Mouse (Mus musculus) mature B cell (primary cell): ENCODE measurements around the gene Cntnap1.
"Not testable (repeated sequence)": the region's sequence is repeated elsewhere in the genome, so short reads cannot be mapped to it uniquely, and the experiment has no call there.

ENCODE experiments used
- in situ Hi-C: fragments of 300-500 bp; cut with MboI; formaldehyde crosslinking; loops from 2 replicates; pipeline ENCODE4 v1.14.3; 2019

The Cntnap1 gene

GRCm38 (mm10) chr11:101149178-101150105, 20.9 kb upstream of the Cntnap1 start:
- in situ Hi-C loops: no loop called here

DNA sequence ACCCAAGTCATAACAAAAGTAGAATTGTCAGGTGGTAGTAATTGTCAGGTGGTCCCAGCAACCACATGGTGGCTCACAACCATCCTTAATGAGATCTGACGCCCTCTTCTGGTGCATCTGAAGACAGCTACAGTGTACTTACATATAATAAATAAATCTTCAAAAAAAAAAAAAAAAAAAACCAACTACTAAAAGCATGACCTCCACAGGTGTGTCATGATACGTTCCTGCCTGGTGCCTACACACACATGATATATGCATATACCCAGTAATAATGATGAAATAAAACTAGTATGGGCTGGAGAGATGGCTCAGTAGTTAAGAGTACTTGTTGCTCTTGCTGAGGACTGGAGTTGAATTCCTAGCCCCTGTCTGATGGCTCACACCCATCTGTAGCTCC, 19.3 kb upstream of the Cntnap1 start:
- in situ Hi-C loops: no loop called here

DNA sequence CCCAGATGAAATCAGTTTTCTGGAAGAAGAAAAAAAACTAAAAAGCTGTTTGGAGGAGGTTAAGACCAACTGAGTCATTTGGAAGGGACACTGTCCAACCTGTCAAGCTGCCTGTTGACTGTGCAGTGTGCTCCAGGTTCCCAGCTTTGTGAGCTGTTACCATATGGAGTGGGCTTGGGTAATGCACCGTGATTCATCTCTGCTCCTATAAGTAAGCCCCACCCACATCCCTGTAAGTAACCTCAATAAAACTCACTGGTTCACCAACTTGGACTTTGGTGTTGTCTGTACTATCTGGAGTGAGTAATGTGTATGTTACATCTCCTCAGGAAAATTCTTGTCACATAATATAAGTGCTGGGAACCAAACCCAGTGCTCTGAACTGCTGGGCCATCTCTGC, 17.5 kb upstream of the Cntnap1 start:
- in situ Hi-C loops: no loop called here

GRCm38 (mm10) chr11:101154648-101155047, 15.7 kb upstream of the Cntnap1 start:
- in situ Hi-C loops: no loop called here

DNA sequence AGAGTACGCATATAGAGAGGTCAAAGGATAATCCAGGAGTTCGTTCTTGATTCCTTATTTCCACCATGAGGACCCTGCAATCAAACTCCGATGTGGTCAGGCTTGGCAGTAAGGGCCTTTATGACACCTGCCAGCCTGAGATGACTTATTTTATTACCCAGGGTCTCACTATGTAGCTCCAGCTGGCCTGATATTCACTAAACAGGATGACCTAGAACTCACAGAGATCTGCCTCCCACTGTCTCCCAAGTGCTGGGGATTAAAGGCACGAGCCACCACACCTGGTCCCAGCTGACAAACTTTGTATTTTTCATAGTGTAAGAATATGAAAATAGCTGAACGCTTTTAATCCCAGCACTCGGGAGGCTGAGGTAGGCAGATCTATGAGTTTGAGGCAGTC, 15.2 kb upstream of the Cntnap1 start:
- in situ Hi-C loops: no loop called here

DNA sequence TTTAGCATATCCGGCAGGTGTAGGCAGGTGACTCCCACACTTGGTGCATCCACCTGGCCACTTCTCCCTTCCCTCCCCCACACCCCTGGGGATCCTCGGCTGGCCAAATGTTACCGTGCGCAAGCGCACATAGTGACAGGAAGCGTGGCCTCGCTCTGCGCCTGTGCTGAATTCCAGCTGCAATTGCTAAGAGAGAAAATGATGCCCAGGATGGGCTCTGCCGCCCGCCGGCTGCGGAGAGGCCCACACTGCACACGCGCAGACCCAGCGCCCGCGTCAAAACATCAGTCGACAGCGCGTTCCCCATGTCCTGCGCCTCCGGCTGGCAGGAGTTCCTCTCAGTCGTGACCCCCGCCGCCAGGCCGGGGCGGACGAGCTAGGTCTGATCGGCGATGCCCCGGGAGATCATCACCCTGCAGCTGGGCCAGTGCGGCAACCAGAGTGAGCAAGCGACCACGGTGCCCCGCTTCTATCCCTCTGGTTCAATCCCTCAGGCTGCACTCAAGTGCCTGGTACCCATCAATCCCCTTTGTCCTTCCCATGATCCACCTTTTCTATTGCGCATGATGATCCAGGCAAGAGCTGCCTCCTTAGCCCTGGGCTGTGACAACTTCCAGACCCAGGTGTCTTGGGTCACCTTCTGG, 14.5 kb upstream of the Cntnap1 start, which contains the start of gene Tubg2:
Gene Tubg2 (plus strand): TSS at position 180 of the 644 bp plus-strand sequence.
- in situ Hi-C loops: no loop called here

DNA sequence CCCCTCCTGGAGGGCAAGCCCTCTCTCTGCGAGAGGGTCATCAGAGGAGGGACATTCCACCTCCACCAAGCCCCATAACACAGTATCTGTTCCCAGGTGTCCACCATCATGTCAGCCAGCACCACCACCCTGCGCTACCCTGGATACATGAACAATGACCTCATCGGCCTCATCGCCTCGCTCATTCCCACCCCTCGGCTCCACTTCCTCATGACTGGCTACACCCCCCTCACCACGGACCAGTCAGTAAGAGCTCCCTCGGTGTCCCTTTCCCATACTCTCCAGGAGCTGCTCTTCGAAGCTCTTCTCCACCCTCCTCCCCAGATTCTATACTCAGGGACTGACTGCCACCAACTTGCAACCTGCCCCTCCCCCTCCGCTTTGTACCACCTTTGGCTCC, 10.2 kb upstream of the Cntnap1 start:
- in situ Hi-C loops: not testable (repeated sequence)

GRCm38 (mm10) chr11:101160981-101161505, 9.3 kb upstream of the Cntnap1 start:
- in situ Hi-C loops: not testable (repeated sequence)

DNA sequence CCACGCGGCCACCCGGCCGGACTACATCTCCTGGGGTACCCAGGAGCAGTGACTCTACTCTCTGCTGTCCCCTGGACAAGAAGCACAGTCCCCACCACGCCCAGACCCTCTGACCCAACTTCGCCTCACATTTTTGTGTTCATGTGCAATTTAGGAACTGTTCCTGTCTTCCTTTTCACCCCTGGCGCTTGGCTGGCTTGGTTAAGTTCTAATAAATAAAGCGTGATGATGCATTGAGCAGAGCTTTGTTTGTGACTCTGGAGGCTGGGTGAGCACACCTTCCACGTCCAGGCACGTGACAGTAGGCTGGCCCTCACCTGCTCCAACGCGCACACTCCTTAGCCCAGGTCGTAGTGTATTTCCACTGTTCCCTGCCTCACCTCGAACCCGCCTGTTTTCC, 8.8 kb upstream of the Cntnap1 start:
- in situ Hi-C loops: no loop called here

DNA sequence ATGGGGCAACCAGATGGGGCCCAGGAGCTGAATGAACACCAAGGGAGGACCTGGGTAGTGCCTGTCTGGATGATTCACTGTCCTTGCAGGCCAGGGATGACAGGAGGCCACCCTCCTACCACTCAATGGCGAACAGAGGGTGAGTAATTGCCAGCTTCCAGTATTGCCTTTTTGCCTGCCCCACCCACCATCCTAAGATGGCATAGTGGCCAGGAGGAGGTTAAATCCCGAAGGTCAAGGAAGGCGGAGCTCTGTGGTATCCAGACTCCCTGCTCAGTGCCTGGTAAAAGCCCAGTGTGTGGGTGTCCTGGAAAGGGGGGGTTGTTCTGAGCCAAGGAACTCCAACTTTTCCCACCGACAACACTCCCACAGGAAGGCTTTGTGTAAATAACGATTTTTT, 8.0 kb upstream of the Cntnap1 start:
- in situ Hi-C loops: no loop called here

- in situ Hi-C loops: no loop called here
Observed at GRCm38 (mm10) chr11:101162772-101163171, 7.6 kb upstream of the Cntnap1 start.

DNA sequence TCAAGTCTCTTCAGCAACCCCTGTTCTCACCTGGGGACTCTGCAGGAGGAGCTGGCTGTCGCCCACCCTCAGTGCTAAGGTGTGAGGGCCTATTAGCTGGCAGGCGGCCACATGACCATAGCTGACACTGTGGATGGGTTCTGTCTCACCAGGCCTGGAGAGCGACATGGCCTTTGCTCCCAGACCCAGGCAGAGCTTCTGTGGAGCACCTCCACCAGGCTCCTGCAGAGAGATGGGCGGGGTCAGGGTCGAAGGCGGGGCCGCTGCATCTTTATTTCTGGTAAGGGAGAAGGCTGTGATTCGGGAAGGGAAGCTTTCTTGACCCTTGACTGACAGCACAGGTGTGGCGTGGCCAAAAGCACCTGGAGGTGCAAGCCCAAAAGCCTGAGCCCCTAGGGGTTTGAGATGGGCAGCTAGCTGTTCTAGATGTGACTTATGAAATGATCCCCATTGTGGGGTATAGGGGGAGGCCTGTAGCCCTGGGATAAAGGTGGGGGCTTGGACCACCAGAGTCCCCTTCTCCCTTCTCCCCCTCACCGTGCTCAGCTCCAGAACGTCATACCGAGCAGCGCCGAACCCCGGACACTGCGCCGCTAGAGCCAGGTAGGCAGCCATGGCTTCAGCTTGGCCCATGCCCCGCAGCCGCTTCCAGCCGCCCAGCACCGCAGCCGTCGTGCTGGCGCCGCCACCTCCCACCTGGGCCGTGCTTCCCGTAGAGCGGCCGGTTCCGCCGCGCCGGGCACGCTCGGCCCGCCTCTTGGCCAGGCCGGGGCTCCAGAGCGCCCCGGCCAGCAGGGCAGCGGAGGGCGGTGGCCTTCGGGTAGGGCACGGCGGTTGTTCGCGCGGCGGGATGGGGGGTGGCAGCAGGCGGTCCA, 6.6 kb upstream of the Cntnap1 start:
- in situ Hi-C loops: no loop called here

GRCm38 (mm10) chr11:101164351-101164665, 6.0 kb upstream of the Cntnap1 start:
- in situ Hi-C loops: no loop called here

DNA sequence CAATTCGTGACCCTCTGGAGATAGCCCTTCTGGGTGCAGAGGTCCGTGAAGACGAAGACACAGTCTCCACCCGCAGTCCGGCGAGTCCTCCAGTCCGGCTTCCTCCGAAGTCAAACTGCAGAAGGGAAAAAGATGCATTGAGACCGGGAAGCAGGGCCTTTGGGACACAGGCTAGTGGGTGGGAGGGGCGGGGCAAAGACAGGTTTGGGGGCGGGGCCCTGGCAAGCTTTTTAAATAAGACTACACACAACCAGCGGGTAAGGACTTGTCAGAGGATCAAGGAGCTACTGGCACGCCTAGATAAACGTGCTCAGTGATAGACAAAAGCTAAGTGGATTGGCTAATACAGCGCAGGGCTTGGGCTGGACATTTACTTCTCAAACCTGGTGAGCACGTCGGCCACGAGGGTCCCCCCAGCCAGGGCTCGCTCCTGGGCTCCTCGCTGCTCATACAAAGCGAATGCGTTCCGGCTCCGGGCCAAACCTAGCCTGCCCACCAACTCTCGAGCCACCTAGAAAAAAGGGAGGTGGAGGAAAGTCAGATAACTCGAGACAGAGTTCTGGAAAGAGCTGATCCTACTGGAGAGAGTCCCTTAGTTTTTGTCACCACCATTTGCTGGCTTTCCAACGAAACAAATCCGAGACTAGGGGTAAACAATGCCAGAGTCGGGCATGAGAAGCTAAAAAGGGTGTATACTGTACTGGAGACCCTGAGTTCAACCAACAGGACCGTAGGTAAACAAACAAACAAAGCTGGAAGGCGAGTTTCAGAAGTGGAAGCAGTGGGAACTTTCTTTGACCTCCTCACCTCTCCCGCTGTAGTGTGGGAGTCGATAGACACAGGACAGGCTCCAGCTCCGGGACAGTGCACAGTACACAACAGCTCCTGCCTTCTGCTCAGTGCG, 5.4 kb upstream of the Cntnap1 start:
- in situ Hi-C loops: no loop called here

GRCm38 (mm10) chr11:101166357-101166756, 4.0 kb upstream of the Cntnap1 start:
- in situ Hi-C loops: no loop called here

DNA sequence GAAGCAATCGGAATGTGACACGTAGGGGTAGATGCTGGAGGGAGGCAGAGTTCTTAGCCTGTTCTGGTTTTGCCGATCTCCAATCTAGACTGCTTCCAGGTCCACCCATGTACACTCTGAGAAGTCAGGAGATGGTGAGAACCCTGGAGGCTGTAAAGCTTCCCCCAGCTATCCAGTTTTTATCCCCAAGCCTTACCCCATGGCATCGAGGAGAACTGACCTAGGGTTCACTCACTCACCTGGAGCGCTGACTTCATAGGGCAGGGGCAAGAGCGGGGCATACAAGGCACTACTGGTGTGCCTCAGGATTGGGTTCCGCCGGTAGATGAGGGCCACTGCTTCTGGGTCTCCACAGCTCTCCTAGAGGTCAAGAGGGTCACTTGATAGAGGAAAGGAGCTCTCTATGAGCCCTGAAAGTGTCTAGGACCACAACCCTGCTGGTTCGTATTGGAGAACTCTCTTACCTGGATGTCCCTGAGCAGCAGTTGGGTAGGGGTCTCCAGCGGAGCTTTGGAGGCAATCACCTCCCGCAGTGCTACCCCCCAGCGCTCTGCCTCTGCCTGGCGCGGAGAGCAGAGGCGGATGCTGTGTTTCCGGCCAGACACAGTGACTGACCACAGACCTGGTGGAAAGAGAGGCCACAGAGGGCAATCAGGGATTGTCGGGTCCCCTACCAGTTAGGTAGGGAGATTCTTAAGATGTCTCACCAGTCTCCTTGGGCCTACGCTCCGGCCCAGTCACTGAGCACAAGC, 2.9 kb upstream of the Cntnap1 start:
- in situ Hi-C loops: no loop called here

GRCm38 (mm10) chr11:101167963-101168300, 2.4 kb upstream of the Cntnap1 start:
- in situ Hi-C loops: no loop called here

DNA sequence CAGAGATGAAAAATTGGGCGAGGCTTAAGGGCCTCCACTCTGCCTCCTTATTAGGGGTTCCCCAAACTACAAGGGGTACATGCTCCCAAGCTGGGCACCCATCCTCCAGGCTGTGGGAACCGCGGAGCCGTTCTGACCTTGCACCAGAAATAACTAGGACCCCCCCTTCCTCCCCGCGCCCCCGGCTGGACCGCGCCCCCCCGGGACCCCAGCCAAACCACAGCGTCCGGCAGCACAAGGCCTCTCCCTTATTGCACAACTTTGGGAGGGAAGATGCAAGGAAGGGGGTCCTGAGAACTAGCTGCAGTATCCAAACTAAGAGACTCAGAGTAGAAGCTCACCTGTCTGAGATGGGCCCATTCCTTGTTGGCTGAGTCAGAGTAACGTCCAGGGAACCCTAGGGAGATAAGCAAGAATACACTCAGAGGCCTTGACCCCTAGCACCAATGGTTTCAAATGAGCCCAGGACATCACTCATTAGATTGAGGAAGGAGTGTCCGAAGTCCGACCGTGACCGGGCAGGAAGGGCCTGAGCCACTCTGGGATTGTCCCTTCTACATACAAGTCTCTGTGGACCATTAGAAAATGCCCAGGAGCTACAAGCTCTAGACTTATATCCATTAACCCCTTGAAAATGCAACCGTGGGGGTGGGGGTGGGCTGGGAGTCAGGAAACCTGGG, 1.9 kb upstream of the Cntnap1 start:
- in situ Hi-C loops: no loop called here

DNA sequence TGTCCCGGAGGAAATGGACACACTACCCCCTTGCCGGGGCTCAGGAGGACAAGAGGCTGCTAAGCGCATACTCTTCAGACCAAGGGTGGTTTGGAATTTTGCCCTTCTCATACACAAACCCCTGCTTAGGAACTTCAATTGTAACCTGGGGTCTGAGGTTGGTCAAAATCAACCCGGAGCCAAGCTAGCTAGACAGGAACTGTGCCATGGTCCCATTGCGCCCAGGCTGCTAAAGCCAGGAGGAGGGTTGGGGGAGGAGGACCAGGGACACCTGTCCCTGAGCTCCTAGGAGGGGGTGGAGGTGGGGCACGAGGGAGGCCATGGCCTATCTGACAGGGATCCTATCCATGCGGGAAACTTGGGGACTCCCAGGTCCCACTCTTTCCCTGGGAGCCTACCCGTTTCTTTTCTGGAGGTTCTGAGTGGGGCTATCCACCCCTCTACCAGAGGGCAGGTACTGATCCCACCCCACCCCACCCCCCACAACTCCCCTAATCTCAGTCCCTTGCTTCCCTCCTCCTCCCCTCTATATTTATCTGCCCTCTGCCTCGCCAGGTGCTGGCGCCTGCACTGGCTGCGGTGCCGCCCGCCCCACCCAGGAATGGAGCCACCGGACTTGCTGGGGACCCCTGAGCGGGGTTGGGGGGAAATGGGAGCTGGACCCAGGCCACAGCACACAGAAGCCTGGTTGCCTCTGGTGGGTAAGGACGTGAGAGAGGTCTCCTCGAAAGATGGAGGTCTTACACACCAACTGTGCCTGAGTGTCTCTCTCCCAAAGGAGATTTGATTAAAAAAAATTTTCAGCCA, 819 bp upstream of the Cntnap1 start:
- in situ Hi-C loops: no loop called here
